Comparison of ENCODE assay signal across 14 mouse cellular contexts in genomic region chr1:94413043-94413442, GRCm38 (mm10).
A peak's percentile ranks its signal among the peaks of the same experiment; 100 is the strongest.
DNase-seq lines count a peak whose midpoint lies in the region; ATAC-seq lines count a peak whose summit lies in the region.
"Had no signal": no experiment of that assay in that cellular context is flagged by ENCODE, and none has a peak within 500 bp of the region (broad histone marks: within the 10 kb centered on the region; RNA-seq: fewer than 3 reads in every experiment).

No protein-coding gene starts in this region.

- H3K4me2 ChIP-seq in midbrain, embryonic 14.5 days (ENCODE audit: low read length): peak overlapping the region; percentile 21
- H3K4me2 ChIP-seq in midbrain, embryonic 11.5 days: no peak overlapping the region
- H3K4me2 ChIP-seq in hindbrain, embryonic 12.5 days (replicated peaks): no peak overlapping the region
- H3K4me2 ChIP-seq in neural tube, embryonic 13.5 days: peak overlapping the region; percentile 27
- H3K4me2 ChIP-seq: liver, embryonic 15.5 days had no signal

- no peaks in the 10 kb centered on the region for H3K36me3 ChIP-seq in midbrain, embryonic 14.5 days (ENCODE audit: control insufficient read depth, insufficient read depth, low read length)
- H3K36me3 ChIP-seq in midbrain, embryonic 11.5 days (ENCODE audit: control insufficient read depth, insufficient read depth, low read length): no peaks in the 10 kb centered on the region
- H3K36me3 ChIP-seq in hindbrain, embryonic 12.5 days: no peaks in the 10 kb centered on the region
- H3K36me3 ChIP-seq in neural tube, embryonic 13.5 days: no peaks in the 10 kb centered on the region
- H3K36me3 ChIP-seq: liver, embryonic 15.5 days had no signal

- peak; percentile 23 for DNase-seq in embryo, embryonic 11 days
- DNase-seq in embryo, embryonic 9.5 days (ENCODE audit: extremely low spot score): no peak
- peak; percentile 64 for DNase-seq in midbrain, embryonic 14.5 days
- no peak for DNase-seq in midbrain, embryonic 11.5 days (ENCODE audit: low spot score, missing footprints)
- DNase-seq in heart, adult 11 months: no peak
- DNase-seq in testis, postnatal 10 days (ENCODE audit: low spot score): no peak
- DNase-seq: gastrocnemius, postnatal 25 days; kidney, postnatal 4 days; lung, postnatal 4 days had no signal

- no peaks in the 10 kb centered on the region for H3K9me3 ChIP-seq in midbrain, embryonic 14.5 days (ENCODE audit: control insufficient read depth, low read length)
- no peaks in the 10 kb centered on the region for H3K9me3 ChIP-seq in midbrain, embryonic 11.5 days (ENCODE audit: control insufficient read depth, low read length)
- H3K9me3 ChIP-seq in hindbrain, embryonic 12.5 days (replicated peaks): no peaks in the 10 kb centered on the region
- no peaks in the 10 kb centered on the region for H3K9me3 ChIP-seq in neural tube, embryonic 13.5 days
- H3K9me3 ChIP-seq: liver, embryonic 15.5 days had no signal

- peak; percentile 53 for ATAC-seq in midbrain, embryonic 14.5 days (ENCODE audit: low FRiP score, low TSS enrichment)
- no peak for ATAC-seq in midbrain, embryonic 11.5 days (ENCODE audit: low FRiP score)
- peak; percentile 52; the same call in 1 of the 2 replicates for ATAC-seq in hindbrain, embryonic 12.5 days (ENCODE audit: low FRiP score)
- peak; percentile 71; the same call in 1 of the 2 replicates for ATAC-seq in neural tube, embryonic 13.5 days (ENCODE audit: low read depth)
- ATAC-seq: CD4-positive, CD25-positive, alpha-beta regulatory T cell, adult 4 months; intestine, embryonic 16.5 days had no signal

- H3K9ac ChIP-seq in midbrain, embryonic 14.5 days (replicated peaks; ENCODE audit: low read length): no peak overlapping the region
- H3K9ac ChIP-seq in midbrain, embryonic 11.5 days (ENCODE audit: low read length): no peak overlapping the region
- no peak overlapping the region for H3K9ac ChIP-seq in hindbrain, embryonic 12.5 days
- no peak overlapping the region for H3K9ac ChIP-seq in neural tube, embryonic 13.5 days
- H3K9ac ChIP-seq: liver, embryonic 15.5 days had no signal

- peaks cover 5% of the 10 kb centered on the region; the same call in 1 of the 2 replicates for H3K4me1 ChIP-seq in midbrain, embryonic 14.5 days (ENCODE audit: control insufficient read depth, insufficient read depth, low read length)
- no peaks in the 10 kb centered on the region for H3K4me1 ChIP-seq in midbrain, embryonic 11.5 days (ENCODE audit: control insufficient read depth, insufficient read depth, low read length)
- H3K4me1 ChIP-seq in hindbrain, embryonic 12.5 days: peaks cover 2% of the 10 kb centered on the region; the same call in 1 of the 2 replicates
- H3K4me1 ChIP-seq in neural tube, embryonic 13.5 days (replicated peaks): peaks cover 13% of the 10 kb centered on the region
- H3K4me1 ChIP-seq: liver, embryonic 15.5 days had no signal

- no peak overlapping the region for H3K27ac ChIP-seq in midbrain, embryonic 14.5 days (replicated peaks; ENCODE audit: low read depth, low read length)
- H3K27ac ChIP-seq in midbrain, embryonic 11.5 days (ENCODE audit: low read depth, low read length): no peak overlapping the region
- no peak overlapping the region for H3K27ac ChIP-seq in hindbrain, embryonic 12.5 days
- H3K27ac ChIP-seq in neural tube, embryonic 13.5 days (replicated peaks): no peak overlapping the region
- H3K27ac ChIP-seq: liver, embryonic 15.5 days had no signal

- H3K4me3 ChIP-seq in midbrain, embryonic 14.5 days (replicated peaks; ENCODE audit: low read depth, low read length): no peak overlapping the region
- no peak overlapping the region for H3K4me3 ChIP-seq in midbrain, embryonic 11.5 days (ENCODE audit: low read depth, low read length)
- H3K4me3 ChIP-seq in hindbrain, embryonic 12.5 days: no peak overlapping the region
- no peak overlapping the region for H3K4me3 ChIP-seq in neural tube, embryonic 13.5 days
- H3K4me3 ChIP-seq: liver, embryonic 15.5 days had no signal

- H3K27me3 ChIP-seq in midbrain, embryonic 14.5 days (ENCODE audit: control insufficient read depth, insufficient read depth, low read length): no peaks in the 10 kb centered on the region
- no peaks in the 10 kb centered on the region for H3K27me3 ChIP-seq in midbrain, embryonic 11.5 days (ENCODE audit: control insufficient read depth, insufficient read depth, low read length)
- H3K27me3 ChIP-seq in hindbrain, embryonic 12.5 days: no peaks in the 10 kb centered on the region
- no peaks in the 10 kb centered on the region for H3K27me3 ChIP-seq in neural tube, embryonic 13.5 days
- H3K27me3 ChIP-seq: liver, embryonic 15.5 days had no signal

- WGBS in midbrain, embryonic 14.5 days: 34% methylated on average over 9 of the region's 9 CpGs
- 81% methylated on average over 9 of the region's 9 CpGs for WGBS in midbrain, embryonic 11.5 days
- WGBS in hindbrain, embryonic 12.5 days: 47% methylated on average over 9 of the region's 9 CpGs
- WGBS in neural tube, embryonic 13.5 days: 30% methylated on average over 9 of the region's 9 CpGs

Comparison
In these comparisons a context has a peak if more than half of its experiments do, and no peak if none do; other contexts are left out.
1. DNase-seq: peak in embryo, embryonic 11 days (single experiment) and midbrain, embryonic 14.5 days (single experiment); none in embryo, embryonic 9.5 days (single experiment), midbrain, embryonic 11.5 days (single experiment), heart, adult 11 months (single experiment) and testis, postnatal 10 days (single experiment).
2. H3K4me2 ChIP-seq: peak in midbrain, embryonic 14.5 days (single experiment) and neural tube, embryonic 13.5 days (single experiment); none in midbrain, embryonic 11.5 days (single experiment) and hindbrain, embryonic 12.5 days (single experiment).